Mouse (Mus musculus) ES-Bruce4 (cell line): ENCODE results near the gene Akain1. TPM values are rescaled to one million over a fixed set of nuclear protein-coding genes. Genes with fewer than 3 reads are reported as not detected.

Source experiments
- H3K27ac ChIP-seq: 2 replicates; pipeline ENCODE4 v1.5.1; 2012; ENCODE audit warnings: low read length, inconsistent platforms; ENCODE audit not compliant: insufficient read depth
- H3K27me3 ChIP-seq: 2 replicates; pipeline ENCODE4 v1.6.1; 2012; ENCODE audit warnings: mild to moderate bottlenecking, low read length, inconsistent platforms; ENCODE audit not compliant: control insufficient read depth, poor library complexity, insufficient read depth, severe bottlenecking
- H3K36me3 ChIP-seq: 2 replicates; pipeline ENCODE4 v1.6.1; 2012; ENCODE audit warnings: inconsistent platforms, mild to moderate bottlenecking, low read length, moderate library complexity; ENCODE audit not compliant: control insufficient read depth, poor library complexity, insufficient read depth, severe bottlenecking
- H3K4me1 ChIP-seq: one replicate; pipeline ENCODE4 v1.8.1; 2011; ENCODE audit warnings: low read length; ENCODE audit not compliant: control insufficient read depth, insufficient read depth
- H3K4me3 ChIP-seq: 2 replicates; pipeline ENCODE4 v1.5.1; 2011; ENCODE audit warnings: low read depth, mild to moderate bottlenecking, low read length
- H3K9ac ChIP-seq: 2 replicates; pipeline ENCODE4 v1.6.1; 2012; ENCODE audit warnings: low read depth, mild to moderate bottlenecking, inconsistent platforms; ENCODE audit not compliant: poor library complexity, severe bottlenecking
- H3K9me3 ChIP-seq: replicated peaks from 2 replicates; pipeline ENCODE4 v1.6.1; 2012; ENCODE audit warnings: mild to moderate bottlenecking, low read length, inconsistent platforms; ENCODE audit not compliant: control insufficient read depth, poor library complexity, insufficient read depth, severe bottlenecking
- CTCF ChIP-seq: IDR thresholded peaks from one replicate; pipeline ENCODE4 v1.8.1; 2011; ENCODE audit warnings: low read depth, low read length
- EP300 ChIP-seq: IDR thresholded peaks from 2 replicates; pipeline ENCODE4 v1.6.1; 2011; ENCODE audit warnings: low read depth, low read length; ENCODE audit not compliant: insufficient read depth
- POLR2A ChIP-seq: IDR thresholded peaks from one replicate; pipeline ENCODE4 v1.8.1; 2011; ENCODE audit warnings: low read length; ENCODE audit not compliant: insufficient read depth
- polyA plus RNA-seq: library from polyadenylated mRNA; stranded (reverse); fragments of >200 nt; gene quantifications from 2 replicates; pipeline ENCODE4 v1.2.4, GENCODE M21; 2011; ENCODE audit warnings: low read depth; ENCODE audit not compliant: missing spikeins, insufficient read depth, insufficient read length

Gene Akain1
- polyA plus RNA-seq, 1 experiment = not detected

DNA sequence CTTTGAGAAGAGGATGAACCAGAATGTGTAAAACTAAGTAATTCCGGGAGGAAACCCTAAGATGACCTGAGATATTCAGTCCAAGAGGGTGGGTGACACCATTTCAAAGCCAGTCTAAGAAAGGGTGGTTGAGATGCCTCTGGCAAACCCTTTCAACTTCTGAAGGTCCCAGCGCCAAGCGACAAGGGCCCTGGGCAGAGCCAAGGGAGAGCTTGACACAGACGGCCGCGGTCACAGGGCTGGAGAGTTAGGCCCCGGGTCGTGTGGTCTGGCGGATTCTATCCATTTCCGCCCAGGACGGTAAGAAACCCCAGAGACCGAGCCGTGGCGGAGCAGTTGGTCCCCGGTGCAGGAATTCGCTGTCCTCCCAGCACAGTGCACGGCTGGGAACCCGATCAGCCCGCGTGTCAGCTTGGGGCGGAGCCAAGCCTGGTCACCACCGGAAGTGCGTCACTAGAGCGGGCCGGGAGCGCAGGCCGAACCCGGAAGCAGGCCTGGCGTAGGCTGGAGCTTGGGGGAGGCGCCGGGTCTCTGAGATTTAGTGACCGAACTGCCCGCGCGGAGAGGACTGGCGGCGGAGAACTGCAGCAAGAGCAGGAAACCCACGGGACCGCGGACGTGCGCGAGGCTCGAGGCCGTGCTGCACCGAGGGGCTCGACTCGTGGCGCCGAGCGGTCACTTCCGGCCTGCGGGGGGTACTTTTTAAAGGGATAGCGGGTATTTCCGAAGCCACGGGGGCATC lies 22.0 kb upstream of the Akain1 start:
- Histone ChIP-seq H3K9me3 (no peaks in the 10 kb centered on the region), H3K36me3 (no peaks in the 10 kb centered on the region), H3K4me1 (no peaks in the 10 kb centered on the region), H3K27ac (peak overlapping the region; percentile 46), H3K9ac (peak overlapping the region; percentile 74), H3K4me3 (peak overlapping the region; percentile 95), H3K27me3 (no peaks in the 10 kb centered on the region)
- TF ChIP-seq POLR2A (peak; percentile 70), CTCF (no peak), EP300 (no peak)

DNA sequence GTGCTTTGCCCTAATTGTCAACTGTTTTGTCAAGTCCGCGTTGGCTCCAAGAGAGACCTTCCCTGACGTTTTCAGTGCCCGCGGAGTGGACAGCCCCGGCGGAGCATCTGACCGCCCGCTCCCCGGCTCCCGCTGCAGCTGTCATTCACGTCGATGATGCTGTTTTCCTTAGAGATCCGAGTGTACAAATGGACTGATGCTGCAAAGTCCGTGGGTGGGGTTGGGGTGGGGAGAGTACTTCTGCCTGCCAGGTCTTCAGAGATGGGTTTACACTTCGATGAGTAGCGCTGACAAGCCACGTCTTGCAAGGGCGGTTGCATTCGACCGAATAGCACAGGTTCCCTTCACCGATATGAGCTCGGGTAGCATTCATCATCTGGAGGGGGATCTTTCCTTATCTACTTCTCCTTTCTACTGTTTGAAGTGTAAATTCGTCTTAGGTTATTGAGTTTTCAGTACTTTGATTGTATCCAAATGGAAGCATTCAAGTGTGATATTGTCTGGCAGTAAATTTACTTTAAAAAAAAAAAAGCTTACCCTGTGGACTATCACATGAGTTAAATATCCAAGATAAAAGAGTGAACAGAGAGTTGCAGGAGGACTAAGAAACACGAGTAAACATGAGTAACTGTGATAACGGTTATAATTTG lies 21.3 kb upstream of the Akain1 start:
- Histone ChIP-seq H3K4me3 (peak overlapping the region; percentile 95), H3K9me3 (no peaks in the 10 kb centered on the region), H3K27me3 (no peaks in the 10 kb centered on the region), H3K4me1 (no peaks in the 10 kb centered on the region), H3K9ac (peak overlapping the region; percentile 74), H3K27ac (no peak overlapping the region), H3K36me3 (no peaks in the 10 kb centered on the region)
- TF ChIP-seq CTCF = no peak
- no peak for TF ChIP-seq EP300
- no peak for TF ChIP-seq POLR2A

DNA sequence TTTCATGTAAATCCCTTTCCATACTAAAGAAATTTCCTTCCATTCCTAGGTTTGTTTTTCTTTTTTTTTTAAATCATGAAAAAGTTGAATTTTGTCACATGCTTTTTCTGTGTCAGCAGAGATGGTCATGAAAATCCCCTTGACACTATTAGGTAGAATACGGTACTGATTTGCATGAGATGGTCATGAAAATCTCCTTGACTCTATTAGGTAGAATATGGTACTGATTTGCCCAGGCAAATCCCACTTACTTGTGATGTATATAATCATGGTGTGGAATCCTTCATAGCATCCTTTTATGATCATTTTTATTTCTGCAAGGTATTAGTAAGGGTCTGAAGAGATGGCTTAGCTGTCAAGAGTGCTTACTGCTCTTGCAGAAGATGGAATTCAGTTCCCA lies 17.5 kb upstream of the Akain1 start:
- Histone ChIP-seq H3K27ac (peak overlapping the region; percentile 23; the same call in 1 of the 2 replicates), H3K36me3 (no peaks in the 10 kb centered on the region), H3K27me3 (no peaks in the 10 kb centered on the region), H3K4me1 (no peaks in the 10 kb centered on the region), H3K9ac (peak overlapping the region; percentile 46; the same call in 1 of the 2 replicates), H3K4me3 (peak overlapping the region; percentile 18), H3K9me3 (no peaks in the 10 kb centered on the region)
- TF ChIP-seq POLR2A = no peak
- TF ChIP-seq CTCF = no peak
- no peak for TF ChIP-seq EP300

DNA sequence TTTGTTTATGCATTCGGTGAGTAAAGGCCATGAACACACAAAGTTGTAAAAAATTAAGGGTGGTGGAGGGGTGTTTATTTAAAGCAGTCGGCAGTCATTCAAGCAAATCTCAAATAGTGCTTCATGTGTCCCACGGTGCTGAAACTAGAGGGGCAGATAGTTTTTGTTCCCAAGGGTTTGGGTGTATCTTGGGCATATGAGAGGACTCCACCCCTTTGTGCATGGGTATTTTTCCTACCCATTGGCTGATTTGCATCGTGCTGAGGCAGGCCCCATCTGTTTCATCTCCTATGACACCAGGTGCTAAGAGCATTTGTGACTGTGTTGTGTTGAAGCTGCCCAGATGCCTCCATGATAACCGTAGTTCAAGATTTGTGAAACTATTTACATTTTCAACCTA lies 1.3 kb upstream of the Akain1 start:
- H3K4me3 ChIP-seq = no peak overlapping the region
- 0 out of 2 replicates have a peak, but pooled peaks cover 2% of the 10 kb centered on the region for H3K27me3 ChIP-seq
- no peaks in the 10 kb centered on the region for H3K36me3 ChIP-seq
- H3K9ac ChIP-seq = no peak overlapping the region
- no peaks in the 10 kb centered on the region for H3K4me1 ChIP-seq
- no peak overlapping the region for H3K27ac ChIP-seq
- no peaks in the 10 kb centered on the region for H3K9me3 ChIP-seq
- no peak for TF ChIP-seq POLR2A
- TF ChIP-seq CTCF = no peak
- no peak for TF ChIP-seq EP300

DNA sequence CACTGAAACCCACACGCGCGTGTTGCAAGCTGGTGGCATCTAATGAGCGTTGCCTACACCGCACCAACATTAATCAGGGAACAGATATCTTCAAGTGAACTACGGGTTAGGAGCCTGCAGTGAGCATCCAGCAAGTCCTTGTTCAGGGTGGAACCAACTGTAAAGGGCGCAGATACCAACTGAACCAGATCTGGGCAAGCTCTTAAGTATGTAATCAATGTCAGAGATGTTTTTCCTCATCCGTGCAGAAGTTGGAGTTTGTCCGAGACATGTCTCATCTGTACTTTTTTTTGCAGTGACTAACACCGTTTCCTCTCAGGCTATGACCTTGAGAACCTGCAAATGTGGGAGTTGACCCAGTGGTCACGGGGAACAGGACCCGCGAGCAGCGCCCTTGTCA lies 640 bp upstream of the Akain1 start:
- no peaks in the 10 kb centered on the region for H3K9me3 ChIP-seq
- TF ChIP-seq CTCF (no peak), EP300 (no peak), POLR2A (no peak)
- peak overlapping the region; percentile 85 for H3K4me3 ChIP-seq
- no peaks in the 10 kb centered on the region for H3K4me1 ChIP-seq
- H3K9ac ChIP-seq = 0 out of 2 replicates have a peak overlapping the region, but pooled peaks have one; percentile 12
- H3K27ac ChIP-seq = no peak overlapping the region
- H3K27me3 ChIP-seq = 0 out of 2 replicates have a peak, but pooled peaks cover 2% of the 10 kb centered on the region
- no peaks in the 10 kb centered on the region for H3K36me3 ChIP-seq
